Mouse (Mus musculus) cerebellum, adult 2 months (tissue): ENCODE results near the gene 2010111I01Rik.

ENCODE experiments used
- CTCF ChIP-seq: fragments of 200-500 bp; IDR thresholded peaks from 2 replicates; pipeline ENCODE4 v1.5.1; 2011; ENCODE audit warnings: low read depth, mild to moderate bottlenecking, control low read depth, low read length, moderate library complexity, borderline replicate concordance; ENCODE audit not compliant: insufficient read depth
- POLR2A ChIP-seq: fragments of 200-500 bp; IDR thresholded peaks from 2 replicates; pipeline ENCODE4 v1.6.1; 2011; ENCODE audit warnings: low read length, control low read depth, borderline replicate concordance; ENCODE audit not compliant: insufficient read depth

GRCm38 (mm10) chr13:63279807-63280206 is 315.1 kb downstream of the 2010111I01Rik start:
- TF ChIP-seq POLR2A (no peak), CTCF (no peak)
